Mouse (Mus musculus): ENCODE results near the gene Pth2.

DNA sequence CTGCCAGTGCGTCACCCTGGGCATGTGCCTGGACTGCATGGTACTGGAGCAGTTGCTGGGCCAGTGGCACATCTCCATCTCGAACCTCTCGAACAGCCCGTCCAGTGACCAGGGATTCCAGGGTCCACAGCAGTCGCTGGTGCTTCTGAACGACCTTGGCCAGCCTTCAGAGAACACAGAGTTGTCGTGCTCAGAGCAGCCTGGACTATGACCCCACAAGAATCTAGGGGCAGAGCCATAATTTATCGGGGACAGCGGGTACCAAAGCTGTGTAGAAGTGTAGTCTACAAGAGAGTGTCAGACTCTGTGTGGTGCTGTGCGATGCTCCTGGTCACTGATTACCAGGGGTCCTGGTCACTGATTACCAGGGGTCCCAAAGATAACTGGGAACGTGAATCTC lies 32.9 kb upstream of the Pth2 start:
- TF ChIP-seq CTCF (conservative IDR thresholded peaks at IDR 0.05 in 1 of 2, IDR thresholded peaks at IDR 0.05 in 1 of 2; ENCODE audit: low read depth in 2 of 2, low read length in 2 of 2) (no peak), EP300 (IDR thresholded peaks at IDR 0.05; ENCODE audit: low read length) (no peak), ZKSCAN1 (IDR thresholded peaks at IDR 0.05; ENCODE audit: borderline replicate concordance, low read depth, low read length) (no peak), POLR2AphosphoS2 (IDR thresholded peaks at IDR 0.05; ENCODE audit: low read depth, low read length) (no peak), MAFK (IDR thresholded peaks at IDR 0.05; ENCODE audit: insufficient replicate concordance, low read length) (no peak), ZMIZ1 (IDR thresholded peaks at IDR 0.05; ENCODE audit: low read depth, low read length) (no peak), POLR2A (IDR thresholded peaks at IDR 0.05; ENCODE audit: low read depth, low read length) (no peak), RAD21 (IDR thresholded peaks at IDR 0.05; ENCODE audit: low read depth, low read length) (no peak), CHD2 (IDR thresholded peaks at IDR 0.05; ENCODE audit: low read length) (no peak), MYC (IDR thresholded peaks at IDR 0.05; ENCODE audit: low read depth, low read length) (no peak), NRF1 (IDR thresholded peaks at IDR 0.05; ENCODE audit: low read depth, low read length) (no peak)
